Mouse (Mus musculus) CD8-positive naive resting alpha-beta T cell, adult 2 months (primary cell): ENCODE measurements around the gene Prss41.
A peak's percentile ranks its signal among the peaks of the same experiment; 100 is the strongest.

Source experiments
- DNase-seq, 2 experiments: peaks; one replicate each; pipeline ENCODE4 v3.0.0; 2022; ENCODE audit warnings: low read depth in 2 of 2, low spot score in 2 of 2

Prss41 gene

DNA sequence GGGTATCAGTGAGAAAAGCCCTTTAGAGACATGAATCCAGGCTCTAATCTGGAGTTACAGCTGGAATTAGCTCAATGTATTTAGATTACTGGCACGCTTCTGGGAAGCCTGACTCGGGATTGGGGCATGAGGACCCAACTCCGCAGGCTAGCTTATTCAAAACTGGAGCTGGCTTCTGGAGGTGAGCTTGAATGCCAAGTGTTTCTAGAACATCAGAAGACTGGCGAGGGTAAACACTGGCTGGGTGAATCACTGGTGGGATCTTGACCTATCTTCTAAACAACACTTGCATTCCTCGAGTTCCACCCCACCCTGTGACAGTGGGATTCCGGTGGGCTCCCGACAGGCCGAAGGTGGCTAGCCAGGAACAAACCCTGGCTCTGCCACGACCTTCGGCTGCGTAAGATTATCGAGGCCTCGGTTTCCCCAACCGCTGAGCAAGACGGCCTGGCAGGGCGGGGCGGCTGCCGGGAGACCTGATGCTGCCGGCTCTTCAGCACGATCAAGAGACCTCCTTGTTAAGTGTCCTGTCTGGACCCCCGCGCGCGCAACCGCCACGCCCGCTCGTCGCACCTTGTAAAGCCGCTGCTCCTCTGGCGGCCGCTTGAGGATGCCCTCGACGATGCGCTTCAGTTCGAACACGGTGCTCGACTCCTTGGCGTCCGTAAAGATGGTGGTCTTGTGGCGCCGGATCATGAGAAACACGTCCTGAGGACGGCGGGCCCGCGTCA is 15.5 kb downstream of the Prss41 start:
- DNase-seq: peak; percentile 51 to 52

GRCm38 (mm10) chr17:23825591-23825990 is 18.4 kb downstream of the Prss41 start:
- DNase-seq: no peak

- DNase-seq: no peak
Observed at GRCm38 (mm10) chr17:23823614-23824013, 20.4 kb downstream of the Prss41 start.

- DNase-seq: no peak
Observed at GRCm38 (mm10) chr17:23823018-23823417, 21.0 kb downstream of the Prss41 start.

GRCm38 (mm10) chr17:23822094-23822493 is 21.9 kb downstream of the Prss41 start:
- no peak for DNase-seq

- no peak for DNase-seq
Observed at GRCm38 (mm10) chr17:23820731-23821130, 23.2 kb downstream of the Prss41 start.

DNA sequence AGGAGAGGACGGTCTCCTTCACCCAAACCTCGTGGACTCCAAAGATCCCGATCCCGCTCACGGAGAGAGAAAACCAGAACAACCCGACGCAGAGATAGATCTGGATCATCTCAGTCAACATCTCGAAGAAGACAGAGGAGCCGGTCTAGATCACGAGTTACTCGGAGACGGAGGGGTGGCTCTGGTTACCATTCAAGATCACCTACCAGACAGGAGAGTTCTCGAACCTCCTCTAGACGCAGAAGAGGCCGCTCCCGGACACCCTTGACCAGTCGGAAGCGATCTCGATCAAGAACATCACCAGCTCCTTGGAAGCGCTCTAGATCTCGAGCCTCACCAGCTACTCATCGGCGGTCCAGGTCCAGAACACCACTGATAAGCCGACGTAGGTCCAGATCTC is 24.7 kb downstream of the Prss41 start:
- DNase-seq: no peak

- no peak for DNase-seq
Observed at GRCm38 (mm10) chr17:23818579-23818978, 25.4 kb downstream of the Prss41 start.

DNA sequence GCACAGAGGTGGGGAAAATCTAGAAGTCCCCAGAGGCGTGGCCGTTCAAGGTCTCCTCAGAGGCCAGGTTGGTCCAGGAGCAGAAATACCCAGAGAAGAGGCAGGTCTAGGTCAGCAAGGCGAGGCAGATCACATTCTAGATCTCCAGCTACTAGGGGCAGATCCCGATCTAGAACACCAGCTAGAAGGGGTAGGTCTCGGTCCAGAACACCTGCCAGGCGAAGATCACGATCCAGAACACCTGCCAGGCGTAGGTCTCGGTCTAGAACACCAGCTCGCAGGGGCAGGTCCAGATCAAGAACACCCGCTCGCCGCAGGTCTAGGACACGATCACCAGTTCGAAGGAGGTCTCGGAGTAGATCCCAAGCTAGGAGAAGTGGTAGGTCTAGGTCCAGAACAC is 28.3 kb downstream of the Prss41 start:
- no peak for DNase-seq

DNA sequence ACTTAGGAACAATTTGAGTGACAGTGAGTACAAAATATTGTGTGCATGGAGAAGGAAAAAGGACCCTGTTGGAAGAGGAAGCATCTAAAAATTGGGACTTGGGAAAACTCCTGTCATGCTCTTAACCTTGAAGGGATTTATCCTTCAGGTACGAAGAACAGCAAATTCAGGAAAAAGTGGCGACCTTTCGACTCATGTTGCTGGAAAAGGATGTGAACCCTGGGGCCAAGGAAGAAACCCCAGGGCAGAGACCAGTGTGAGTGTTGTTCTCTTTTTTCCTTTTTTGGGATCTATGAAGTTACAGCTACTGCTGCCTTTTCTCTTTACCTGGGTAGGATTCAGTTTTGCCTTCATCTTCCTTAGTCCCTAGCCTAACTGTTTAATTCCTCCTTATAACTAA is 36.1 kb downstream of the Prss41 start:
- no peak for DNase-seq

- no peak for DNase-seq
Observed at GRCm38 (mm10) chr17:23806867-23807266, 37.1 kb downstream of the Prss41 start.

DNA sequence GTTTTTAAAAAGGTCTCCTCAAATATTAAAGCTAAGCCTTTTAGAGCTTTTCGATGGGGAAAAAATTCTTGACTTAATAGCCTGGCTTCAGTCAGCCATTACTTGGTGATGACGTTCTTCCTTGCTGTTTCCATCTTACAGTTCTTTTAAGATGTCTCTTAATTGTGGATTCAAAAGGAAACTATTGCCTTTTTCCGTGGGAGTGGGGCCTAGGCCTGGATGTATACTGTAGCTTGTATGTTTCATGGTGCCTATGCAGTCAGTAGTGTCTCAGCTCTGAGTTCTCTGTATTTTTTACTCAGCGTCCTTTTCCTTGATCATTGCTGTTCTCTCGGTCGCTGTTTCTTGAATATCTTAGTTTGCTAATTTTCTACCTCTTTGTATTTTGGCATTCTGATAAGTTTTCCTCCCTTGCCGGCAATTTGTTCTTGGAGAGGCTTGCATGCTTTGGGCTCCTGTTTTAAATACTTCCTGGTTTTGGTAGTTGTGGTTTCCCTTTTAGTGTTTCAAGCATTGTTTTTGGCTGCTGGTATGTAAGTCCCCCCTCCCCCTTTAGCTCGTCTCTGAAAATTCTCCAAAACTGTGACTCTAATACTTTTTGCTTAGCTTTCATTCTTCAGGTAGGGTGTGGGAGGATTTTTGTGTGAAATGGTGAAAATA is 39.4 kb downstream of the Prss41 start:
- no peak for DNase-seq

GRCm38 (mm10) chr17:23803366-23804041 is 40.5 kb downstream of the Prss41 start:
- peak in 1 of 2 experiments; percentile 38 for DNase-seq

- DNase-seq: peak; percentile 94 to 95
Observed at GRCm38 (mm10) chr17:23802746-23803365, 41.1 kb downstream of the Prss41 start.

DNA sequence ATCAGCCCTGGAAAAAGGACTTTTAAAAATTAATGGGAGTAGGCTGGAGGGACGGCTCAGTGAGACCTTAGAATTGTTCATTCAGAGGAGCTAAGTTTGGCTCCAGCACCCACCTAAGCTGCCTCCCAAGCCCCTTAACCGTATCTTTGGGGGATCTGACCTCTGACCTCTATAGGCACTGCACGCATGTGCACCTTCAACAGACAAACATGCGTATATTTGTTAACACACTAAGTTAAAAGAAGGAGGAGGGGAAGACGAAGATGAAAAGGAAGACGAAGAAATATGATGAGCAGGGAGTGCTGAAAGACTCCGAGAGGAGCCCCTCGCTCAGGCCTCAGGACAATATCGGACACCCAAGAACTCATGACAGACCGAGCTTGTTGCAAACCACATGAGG is 42.3 kb downstream of the Prss41 start:
- DNase-seq: no peak

GRCm38 (mm10) chr17:23797316-23797715 is 46.7 kb downstream of the Prss41 start:
- no peak for DNase-seq

- no peak for DNase-seq
Observed at GRCm38 (mm10) chr17:23795323-23795722, 48.6 kb downstream of the Prss41 start.

GRCm38 (mm10) chr17:23791079-23791357 is 53.0 kb downstream of the Prss41 start:
- DNase-seq: no peak

- peak in 1 of 2 experiments; percentile 18 for DNase-seq
Observed at GRCm38 (mm10) chr17:23790269-23791078, 53.5 kb downstream of the Prss41 start, which contains the start of gene Srrm2. Srrm2 (plus strand) TSS chr17:23790532.

DNA sequence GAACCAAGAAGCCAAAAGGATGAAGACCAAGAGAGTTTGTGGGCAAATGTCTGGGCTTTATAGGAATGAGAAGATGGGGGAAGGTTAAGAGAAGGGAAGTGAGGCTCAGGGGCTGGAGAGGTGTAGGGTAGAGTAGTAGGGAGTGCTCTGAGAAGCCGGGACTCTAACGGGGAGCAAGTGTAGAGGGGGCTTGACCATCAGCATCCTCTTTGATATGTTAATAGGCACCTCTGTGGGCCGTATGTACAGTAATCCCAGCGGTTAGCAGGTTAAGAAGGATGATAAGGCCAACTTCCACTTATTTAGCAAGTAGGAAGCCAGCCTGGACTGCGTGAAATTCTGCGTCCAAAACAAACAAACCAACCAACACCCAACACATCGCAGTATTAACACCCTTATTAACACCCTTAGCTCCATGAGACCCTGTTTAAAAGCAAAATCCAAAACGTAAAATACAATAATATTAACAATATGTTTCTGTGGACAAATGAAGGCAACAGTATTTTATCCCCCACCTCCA is 54.2 kb downstream of the Prss41 start:
- DNase-seq: no peak

- DNase-seq: no peak
Observed at GRCm38 (mm10) chr17:23788973-23789372, 55.0 kb downstream of the Prss41 start.
